Mouse (Mus musculus) left cerebral cortex, postnatal 4 days (tissue): ENCODE results near the gene Arhgap4. TPM values are rescaled to one million over a fixed set of nuclear protein-coding genes. Genes with fewer than 3 reads are reported as not detected.

Experiments
- DNase-seq: peaks from one replicate; pipeline ENCODE4 v3.0.0-alpha.2; 2022
- intact Hi-C: fragments of 180-260 bp; cut with DNase I; formaldehyde crosslinking; loops from one replicate; pipeline ENCODE4 v1.15.1; 2025
- total RNA-seq, 2 experiments: library from RNA; stranded (reverse); gene quantifications; 2 replicates each; pipeline ENCODE4 v1.2.3; 2021

The Arhgap4 gene
- total RNA-seq, 2 experiments from 2014 or later: 2.5 to 3.4 TPM

- intact Hi-C loops: no loop called here
Observed at GRCm38 (mm10) chrX:73854326-73855086, 67.2 kb downstream of the Arhgap4 start.

More at GRCm38 (mm10) chrX:73854326-73855086, 67.2 kb downstream of the Arhgap4 start:
- DNase-seq: peak; percentile 23

Other genes starting within 250 kb of the Arhgap4 start
- gene Slc6a8, start 248.7 kb downstream of the Arhgap4 start, total RNA-seq: 10 to 100 TPM; 52.2 to 64.8 TPM
- gene Bcap31, start 205.7 kb downstream of the Arhgap4 start, total RNA-seq: 10 to 100 TPM; 62.0 to 62.1 TPM
- 10 to 100 TPM; 16.8 to 16.9 TPM for gene Abcd1, start 205.3 kb downstream of the Arhgap4 start, total RNA-seq
- gene Plxnb3, start 164.8 kb downstream of the Arhgap4 start, total RNA-seq: 1 to 10 TPM; 1.4 to 1.7 TPM
- gene Srpk3, start 147.5 kb downstream of the Arhgap4 start, total RNA-seq: 1 to 10 TPM; 1.0 to 1.1 TPM
- 100 to 1,000 TPM; 118 to 127 TPM for gene Idh3g, start 135.0 kb downstream of the Arhgap4 start, total RNA-seq
- gene Ssr4, start 134.8 kb downstream of the Arhgap4 start, total RNA-seq: 100 to 1,000 TPM; 100 to 104 TPM
- gene Pdzd4, start 96.9 kb downstream of the Arhgap4 start, total RNA-seq: 100 to 1,000 TPM; 174 to 186 TPM
- gene Avpr2, start 29.8 kb downstream of the Arhgap4 start, total RNA-seq: not detected
- gene L1cam, start 25.8 kb downstream of the Arhgap4 start, total RNA-seq: 100 to 1,000 TPM; 518 to 579 TPM
- gene Naa10, start 74 bp upstream of the Arhgap4 start, total RNA-seq: 10 to 100 TPM; 66.9 to 73.6 TPM
- 1 to 10 TPM; 3.3 to 5.4 TPM for gene Renbp, start 9.0 kb upstream of the Arhgap4 start, total RNA-seq
- gene Hcfc1, start 44.5 kb upstream of the Arhgap4 start, total RNA-seq: 10 to 100 TPM; 89.1 to 93.4 TPM
- 10 to 100 TPM; 45.2 to 50.7 TPM for gene Irak1, start 102.0 kb upstream of the Arhgap4 start, total RNA-seq
- gene Opn1mw, start 205.6 kb upstream of the Arhgap4 start, total RNA-seq: not detected
- gene Mecp2, start 213.5 kb upstream of the Arhgap4 start, total RNA-seq: 10 to 100 TPM; 81.8 to 88.9 TPM
- not detected for gene Tex28, start 246.0 kb upstream of the Arhgap4 start, total RNA-seq